Mouse (Mus musculus) urinary bladder, adult 18-20 months (tissue): Measurements from ENCODE around the gene Haus8.
"Not testable (repeated sequence)": the region's sequence is repeated elsewhere in the genome, so short reads cannot be mapped to it uniquely, and the experiment has no call there.

Experiments
- DNase-seq, 2 experiments: peaks; one replicate each; pipeline ENCODE4 v3.0.0; 2022; ENCODE audit warnings: low spot score in 2 of 2, mixed read lengths in 2 of 2

The Haus8 gene

GRCm38 (mm10) chr8:71272286-71273150, at the start of gene Haus8, which contains the start of gene Myo9b:
TSS of gene Haus8 (minus strand) at chr8:71272934.
TSS of gene Myo9b (plus strand) at chr8:71272714.
- DNase-seq, result peak; percentile 97 to 98

- not testable (repeated sequence) for DNase-seq
Measured at GRCm38 (mm10) chr8:71319760-71320159, 47.0 kb upstream of the Haus8 start.

- DNase-seq, result not testable (repeated sequence)
Measured at GRCm38 (mm10) chr8:71318610-71319009, 45.9 kb upstream of the Haus8 start.

GRCm38 (mm10) chr8:71316486-71317031, 43.8 kb upstream of the Haus8 start:
- no peak for DNase-seq

GRCm38 (mm10) chr8:71315972-71316371, 43.2 kb upstream of the Haus8 start:
- no peak for DNase-seq

- DNase-seq, result no peak
Measured at GRCm38 (mm10) chr8:71313951-71314350, 41.2 kb upstream of the Haus8 start.

- DNase-seq, result no peak
Measured at GRCm38 (mm10) chr8:71312700-71313099, 40.0 kb upstream of the Haus8 start.

GRCm38 (mm10) chr8:71310446-71310845, 37.7 kb upstream of the Haus8 start:
- no peak for DNase-seq

- DNase-seq, result no peak
Measured at GRCm38 (mm10) chr8:71307913-71308312, 35.2 kb upstream of the Haus8 start.

- no peak for DNase-seq
Measured at GRCm38 (mm10) chr8:71307371-71307770, 34.6 kb upstream of the Haus8 start.

- DNase-seq, result no peak
Measured at GRCm38 (mm10) chr8:71305988-71306387, 33.3 kb upstream of the Haus8 start.

GRCm38 (mm10) chr8:71303632-71304031, 30.9 kb upstream of the Haus8 start:
- DNase-seq, result no peak

GRCm38 (mm10) chr8:71302788-71303187, 30.1 kb upstream of the Haus8 start:
- no peak for DNase-seq

GRCm38 (mm10) chr8:71299716-71300115, 27.0 kb upstream of the Haus8 start:
- DNase-seq, result no peak

GRCm38 (mm10) chr8:71297439-71297838, 24.7 kb upstream of the Haus8 start:
- no peak for DNase-seq

- DNase-seq, result no peak
Measured at GRCm38 (mm10) chr8:71296784-71297183, 24.1 kb upstream of the Haus8 start.

- DNase-seq, result no peak
Measured at GRCm38 (mm10) chr8:71296188-71296621, 23.5 kb upstream of the Haus8 start.

GRCm38 (mm10) chr8:71293930-71294329, 21.2 kb upstream of the Haus8 start:
- not testable (repeated sequence) for DNase-seq

- DNase-seq, result no peak
Measured at GRCm38 (mm10) chr8:71291351-71291750, 18.6 kb upstream of the Haus8 start.

- DNase-seq, result no peak
Measured at GRCm38 (mm10) chr8:71290911-71291310, 18.2 kb upstream of the Haus8 start.

- no peak for DNase-seq
Measured at GRCm38 (mm10) chr8:71290211-71290610, 17.5 kb upstream of the Haus8 start.

- no peak for DNase-seq
Measured at GRCm38 (mm10) chr8:71289098-71289497, 16.4 kb upstream of the Haus8 start.

- DNase-seq, result no peak
Measured at GRCm38 (mm10) chr8:71288441-71288949, 15.8 kb upstream of the Haus8 start.
